Mouse (Mus musculus): ENCODE measurements around the gene Dvl2.
"Not testable (repeated sequence)": the region's sequence is repeated elsewhere in the genome, so short reads cannot be mapped to it uniquely, and the experiment has no call there.

The Dvl2 gene

DNA sequence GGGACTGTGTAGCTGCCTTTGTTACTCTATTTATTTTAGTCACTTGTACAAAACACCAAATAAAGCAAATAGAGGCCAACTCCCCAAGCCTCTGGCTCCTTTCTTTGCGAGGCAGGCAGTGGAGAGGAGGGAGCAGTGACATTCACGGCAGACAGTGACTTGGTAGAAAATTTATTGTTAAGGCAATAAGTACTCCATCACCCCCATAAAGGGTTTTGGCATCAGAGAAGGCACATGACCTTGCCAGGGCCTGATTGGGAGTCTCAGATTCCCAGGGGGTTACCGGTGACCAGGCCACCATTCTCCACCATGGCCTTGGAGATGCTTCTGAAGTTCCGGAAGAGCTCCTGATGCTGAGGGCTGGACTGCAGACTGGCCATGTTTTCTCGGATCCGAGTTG is 9.6 kb downstream of the Dvl2 start:
- no peak for DNase-seq (ENCODE audit: low spot score in 2 of 2)

DNA sequence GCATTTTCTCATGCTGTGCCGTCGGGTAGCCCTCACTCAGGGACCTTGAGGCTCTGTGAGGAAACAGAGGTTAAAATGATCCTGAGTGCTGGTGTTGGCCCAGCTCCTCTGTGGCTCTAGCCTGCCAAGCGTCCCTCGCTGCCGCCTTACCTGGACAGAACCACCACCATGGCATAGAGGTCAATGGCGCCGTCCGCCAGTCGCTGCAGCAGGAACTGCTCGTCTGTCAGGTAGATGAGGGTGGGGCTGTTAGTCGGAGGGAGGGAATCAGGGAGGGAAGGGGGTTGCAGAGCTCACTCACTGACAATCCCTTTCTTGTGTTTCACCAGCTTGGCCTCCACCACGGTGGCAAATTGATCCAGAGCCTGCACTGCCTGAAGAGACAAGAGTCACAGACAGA is 10.2 kb downstream of the Dvl2 start:
- DNase-seq (ENCODE audit: low spot score in 2 of 2): no peak

DNA sequence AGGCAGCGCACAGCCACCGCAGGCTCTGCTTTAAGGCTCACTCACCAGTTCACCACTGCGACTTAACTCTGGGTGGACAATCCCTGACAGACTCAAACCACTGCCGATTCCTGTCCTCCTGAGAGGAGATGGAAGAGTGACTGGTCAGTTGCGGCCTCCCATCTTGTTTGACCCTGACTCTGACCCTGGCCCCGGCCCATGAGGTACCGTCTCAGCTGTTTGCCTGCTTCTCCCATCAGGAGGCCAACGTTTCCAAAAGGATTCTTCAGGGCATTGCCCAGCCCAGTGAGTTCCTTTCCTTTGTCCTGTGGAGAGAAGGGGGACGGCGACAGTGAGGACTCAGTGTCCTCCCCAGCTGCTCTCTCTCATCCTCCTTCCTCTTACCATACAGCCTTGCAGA is 10.6 kb downstream of the Dvl2 start:
- no peak for DNase-seq (ENCODE audit: low spot score in 2 of 2)

DNA sequence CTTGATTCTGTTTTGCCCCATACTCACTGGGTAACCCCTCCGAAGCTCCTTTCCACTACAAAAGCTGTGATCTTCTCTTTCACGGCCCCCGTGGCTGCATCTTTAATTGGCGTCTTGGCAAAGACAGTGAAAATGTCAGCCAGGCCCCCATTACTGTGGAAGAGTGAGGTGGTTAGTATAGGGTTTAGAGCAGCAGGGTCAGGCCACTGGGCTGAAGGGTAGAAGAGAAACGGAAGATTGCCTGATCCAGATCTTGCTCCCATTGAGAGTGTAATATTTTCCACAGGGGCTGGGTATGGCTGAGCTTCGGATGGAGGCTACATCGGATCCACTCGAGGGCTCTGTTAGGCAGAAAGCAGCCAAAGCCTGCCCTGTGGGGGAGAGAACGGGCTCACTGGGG is 12.5 kb downstream of the Dvl2 start:
- no peak for DNase-seq (ENCODE audit: low spot score in 2 of 2)

DNA sequence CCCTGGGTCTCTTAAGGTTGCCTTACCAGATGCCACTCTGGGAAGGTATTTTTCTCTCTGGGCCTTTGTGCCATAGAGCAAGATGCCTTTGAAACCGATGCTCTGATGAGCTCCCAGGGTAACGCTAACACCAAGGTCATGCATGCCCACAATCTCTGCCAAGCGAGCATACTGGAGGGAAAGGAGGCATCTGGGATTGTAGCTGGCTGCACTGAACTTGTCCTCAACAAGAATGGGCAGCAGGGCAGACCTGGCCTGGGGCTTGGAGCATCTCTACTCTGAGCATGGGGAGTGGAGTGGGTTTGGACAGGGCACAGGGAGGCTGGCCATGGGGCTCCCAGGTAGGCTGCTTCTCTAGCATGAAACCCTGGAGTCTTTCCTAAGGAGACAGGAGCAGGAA is 13.0 kb downstream of the Dvl2 start:
- DNase-seq (ENCODE audit: low spot score in 2 of 2): no peak

DNA sequence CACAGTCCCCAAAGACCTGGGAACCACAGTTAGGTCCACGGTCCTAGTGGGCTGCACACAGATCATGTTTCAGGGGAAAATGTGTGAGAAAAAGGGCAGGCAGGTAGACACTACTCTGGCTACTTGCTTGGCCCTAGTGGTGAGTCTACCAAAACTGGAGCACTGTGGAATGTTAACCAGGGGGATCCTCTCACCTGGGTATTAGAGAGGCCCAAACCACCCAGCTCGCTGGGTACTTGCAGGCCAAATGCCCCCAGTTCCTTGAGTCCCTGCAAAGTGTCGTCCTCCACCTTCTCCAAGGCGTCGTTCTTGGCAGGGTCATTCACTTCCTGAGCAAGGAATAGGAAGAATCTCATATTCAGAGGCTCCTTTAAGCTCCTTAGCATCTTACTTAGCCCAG is 13.7 kb downstream of the Dvl2 start:
- no peak for DNase-seq (ENCODE audit: low spot score in 2 of 2)

DNA sequence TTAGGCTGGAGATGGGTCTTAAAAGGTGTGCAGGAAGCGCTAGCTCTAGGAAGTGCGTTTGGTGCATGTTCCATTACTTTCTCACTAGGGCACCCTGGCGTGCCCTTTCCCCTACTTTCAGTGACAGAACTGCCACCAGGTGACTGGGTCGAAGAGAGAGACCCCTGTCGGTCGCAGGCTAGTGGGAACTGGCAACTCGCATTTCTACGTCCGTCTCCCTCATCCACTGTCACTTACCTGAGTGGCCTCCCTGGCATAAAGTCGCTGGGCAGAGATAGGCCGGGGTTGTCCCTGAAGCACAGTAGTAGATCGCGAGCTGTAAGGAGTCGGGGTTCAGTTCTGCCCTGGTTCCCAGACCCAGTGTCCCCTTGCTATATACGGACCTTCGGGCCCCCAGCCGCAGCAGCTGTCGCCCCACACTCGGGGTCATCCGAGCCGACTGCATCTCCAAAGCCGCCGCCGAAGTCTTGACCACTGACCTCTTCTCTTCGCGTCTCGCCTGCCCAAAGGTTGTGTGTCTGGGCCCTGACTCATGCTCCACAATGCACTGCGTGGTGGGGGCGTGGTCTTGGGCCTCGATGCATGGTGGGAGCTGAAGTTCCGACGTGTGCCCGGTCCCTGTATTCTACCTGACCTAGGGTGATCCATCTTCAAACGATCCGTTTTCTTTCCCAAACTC is 14.6 kb downstream of the Dvl2 start, which contains the start of gene Acadvl:
Gene Acadvl (minus strand): TSS at position 532 of the 679 bp plus-strand sequence.
- DNase-seq (ENCODE audit: low spot score in 2 of 2): peak; percentile 80 to 81

DNA sequence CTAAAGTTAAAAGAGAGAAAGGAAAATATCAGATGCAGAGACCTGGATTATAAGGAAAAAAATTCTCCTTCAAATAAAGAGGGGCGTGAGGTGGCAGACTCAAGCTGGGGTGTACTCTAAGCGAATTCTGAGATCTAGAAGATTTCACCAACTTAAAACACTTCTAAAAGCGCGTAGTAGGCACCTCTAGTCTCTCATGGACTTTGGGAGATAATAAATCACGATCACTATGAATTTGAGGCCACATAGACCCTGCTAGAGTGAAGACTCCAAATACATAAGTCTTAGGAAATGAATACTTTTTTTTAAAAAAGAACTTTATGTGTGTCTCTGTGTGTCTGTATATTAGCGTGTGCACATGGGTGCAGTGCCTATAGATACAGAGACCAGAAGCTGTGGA is 15.3 kb downstream of the Dvl2 start:
- DNase-seq (ENCODE audit: low spot score in 2 of 2): no peak

DNA sequence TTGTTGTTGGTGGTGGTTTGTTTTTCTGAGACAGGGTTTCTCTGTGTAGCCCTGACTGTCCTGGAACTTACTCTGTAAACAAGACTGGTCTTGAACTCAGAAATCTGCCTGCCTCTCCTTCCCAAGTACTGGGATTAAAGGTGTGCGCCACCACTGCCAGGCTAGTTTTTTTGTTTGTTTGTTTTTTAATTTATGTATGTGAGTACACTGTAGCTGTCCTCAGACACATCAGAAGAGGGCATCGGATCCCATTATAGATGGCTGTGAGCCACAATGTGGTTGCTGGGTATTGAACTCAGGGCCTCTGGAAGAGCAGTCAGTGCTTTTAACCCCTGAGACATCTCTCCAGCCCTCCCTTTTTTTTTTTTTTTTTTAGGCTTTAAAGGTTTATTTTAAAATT is 15.8 kb downstream of the Dvl2 start:
- DNase-seq (ENCODE audit: low spot score in 2 of 2): not testable (repeated sequence)

DNA sequence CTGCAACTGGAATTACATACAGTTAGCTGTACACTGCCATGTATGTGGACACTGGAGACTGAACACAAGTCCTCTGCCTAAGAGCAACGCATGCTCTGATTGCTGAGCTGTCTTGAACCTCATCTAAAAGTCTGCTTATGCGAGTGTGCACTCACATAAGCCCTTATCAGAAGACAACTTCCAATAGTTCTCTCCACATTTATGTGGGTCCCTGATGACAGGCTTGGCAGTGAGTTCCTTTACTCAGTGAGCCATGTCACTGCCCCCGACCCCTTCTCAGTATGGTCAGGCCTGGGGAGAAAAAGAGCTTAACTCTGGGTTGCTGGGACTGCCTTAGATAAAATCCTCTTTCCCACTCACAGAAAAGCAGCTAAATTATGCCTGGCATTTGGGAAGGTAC is 16.3 kb downstream of the Dvl2 start, which contains the start of gene Dlg4:
Gene Dlg4 (plus strand): TSS at position 274 of the 400 bp plus-strand sequence.
- DNase-seq (ENCODE audit: low spot score in 2 of 2): no peak

DNA sequence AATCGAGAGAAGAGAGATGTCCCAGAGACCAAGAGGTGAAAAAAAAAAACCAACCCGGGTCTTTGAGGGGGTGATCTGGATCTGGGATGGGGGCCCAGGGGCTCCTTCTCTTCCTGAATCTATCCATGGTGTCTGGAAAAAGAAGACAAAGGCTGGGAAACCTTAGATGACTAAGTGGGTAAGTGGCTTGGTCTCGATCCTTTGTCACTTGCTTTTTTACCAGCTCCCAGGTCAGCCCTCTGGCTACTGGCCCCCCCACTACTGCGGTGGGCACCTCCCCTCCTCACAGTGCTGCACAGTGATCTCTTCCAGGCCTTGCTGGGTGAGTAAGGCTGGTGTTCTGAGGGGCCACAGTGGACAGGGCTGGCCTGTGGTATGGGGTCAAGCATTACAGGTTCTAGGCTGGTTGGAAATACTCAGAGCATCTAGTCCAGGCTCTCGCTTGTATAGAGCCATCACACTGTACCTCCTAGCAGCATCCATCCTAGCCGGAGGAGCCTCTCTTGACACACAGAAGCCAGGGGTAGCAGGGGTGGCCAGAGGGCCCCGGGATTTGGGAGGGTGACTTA is 16.9 kb downstream of the Dvl2 start:
- no peak for DNase-seq (ENCODE audit: low spot score in 2 of 2)

DNA sequence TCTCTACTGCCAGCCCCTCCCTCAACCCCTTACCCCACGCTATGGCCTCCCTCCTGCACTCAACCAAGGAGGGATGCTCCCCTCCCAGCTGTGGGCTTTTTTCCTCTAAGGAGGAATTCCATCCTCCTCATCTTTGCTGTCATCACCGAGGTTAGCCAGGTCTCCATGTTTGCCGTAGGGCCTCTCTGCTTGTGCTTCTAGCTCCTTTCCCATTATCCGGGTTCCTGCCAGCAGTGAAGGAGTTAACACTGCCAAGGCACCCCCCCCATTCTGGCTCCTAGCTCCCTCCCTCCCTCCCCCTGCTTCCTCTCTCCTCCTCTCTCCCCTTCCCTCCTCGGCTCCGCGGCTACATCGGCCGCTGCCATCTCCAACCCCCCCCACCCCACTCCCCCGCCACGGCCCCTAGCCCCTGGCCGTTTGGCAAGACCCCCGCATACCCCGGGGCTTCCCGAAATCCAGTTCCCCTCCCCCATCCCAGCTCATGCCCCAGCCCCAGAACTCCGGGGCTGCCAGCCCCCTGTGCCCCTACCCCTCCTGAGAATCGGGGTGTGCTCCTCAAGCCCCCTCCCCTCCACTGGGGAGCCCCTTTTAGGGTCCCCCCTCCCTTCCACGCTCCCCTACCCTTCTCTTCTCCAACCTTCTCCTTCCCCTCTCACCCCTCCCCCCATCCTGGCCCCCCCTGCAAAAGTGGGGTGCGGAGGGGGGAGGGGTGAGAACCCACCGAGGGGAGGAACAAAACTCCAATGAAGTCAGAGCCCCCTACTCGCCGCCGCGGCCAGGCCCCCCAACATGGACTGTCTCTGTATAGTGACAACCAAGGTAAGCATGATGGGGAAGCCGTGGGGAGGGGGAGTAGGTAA is 18.0 kb downstream of the Dvl2 start:
- peak in 1 of 2 experiments; percentile 74 for DNase-seq (ENCODE audit: low spot score in 2 of 2)

DNA sequence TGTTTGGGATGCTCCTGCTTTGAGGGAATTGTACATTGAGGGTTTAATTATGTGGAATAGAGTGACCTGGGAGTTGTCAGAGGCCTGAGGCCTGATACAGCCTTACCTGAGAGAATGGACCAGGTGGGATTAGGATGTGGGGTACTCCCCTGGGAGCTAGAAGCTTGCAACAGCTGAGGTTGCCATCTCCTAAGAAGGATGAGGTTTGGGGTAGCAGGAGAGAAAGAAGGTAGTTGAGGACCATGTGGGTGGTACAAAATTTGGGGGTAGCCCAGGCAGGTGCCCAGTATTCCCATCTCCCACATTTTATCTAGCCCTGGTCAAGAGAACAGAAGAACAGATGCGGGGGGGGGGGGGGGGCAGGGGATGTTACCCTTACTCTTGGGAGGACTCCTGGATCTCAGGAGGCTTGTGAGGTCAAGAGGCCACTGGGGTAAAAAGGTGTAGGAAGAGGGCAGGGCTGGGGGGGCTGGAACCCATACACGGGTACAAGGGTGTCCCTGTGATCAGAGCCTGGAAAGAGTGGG is 19.2 kb downstream of the Dvl2 start:
- no peak for DNase-seq (ENCODE audit: low spot score in 2 of 2)

DNA sequence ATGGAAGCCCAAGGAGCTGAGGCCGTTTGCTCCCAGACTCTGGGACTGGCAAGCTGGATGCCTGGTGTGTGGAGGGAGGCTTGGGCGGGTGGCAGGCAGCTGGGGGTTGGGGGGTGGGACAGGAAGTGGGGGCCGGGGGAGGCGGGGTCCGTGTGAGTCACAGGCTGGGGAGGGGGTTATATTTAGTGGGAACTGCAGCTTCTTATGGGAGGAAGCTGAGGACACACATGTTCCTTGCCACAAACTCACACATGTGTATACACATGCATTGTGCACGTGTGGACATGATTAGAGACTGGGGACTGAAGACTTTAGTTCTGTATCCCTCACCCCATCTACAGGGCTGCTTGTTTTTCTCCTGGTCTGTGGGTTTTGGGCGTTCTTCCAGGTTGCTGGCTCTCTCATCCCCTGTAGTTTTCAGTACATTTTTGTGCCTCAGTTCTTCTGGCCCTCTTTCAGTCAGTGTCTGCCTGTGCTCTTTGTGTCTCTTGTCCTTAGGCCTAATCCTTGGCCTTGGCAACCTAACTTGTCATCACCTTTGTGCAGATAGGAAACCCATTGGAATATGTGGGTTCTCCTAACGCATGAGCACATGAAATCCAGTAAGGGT is 19.7 kb downstream of the Dvl2 start:
- no peak for DNase-seq (ENCODE audit: low spot score in 2 of 2)

DNA sequence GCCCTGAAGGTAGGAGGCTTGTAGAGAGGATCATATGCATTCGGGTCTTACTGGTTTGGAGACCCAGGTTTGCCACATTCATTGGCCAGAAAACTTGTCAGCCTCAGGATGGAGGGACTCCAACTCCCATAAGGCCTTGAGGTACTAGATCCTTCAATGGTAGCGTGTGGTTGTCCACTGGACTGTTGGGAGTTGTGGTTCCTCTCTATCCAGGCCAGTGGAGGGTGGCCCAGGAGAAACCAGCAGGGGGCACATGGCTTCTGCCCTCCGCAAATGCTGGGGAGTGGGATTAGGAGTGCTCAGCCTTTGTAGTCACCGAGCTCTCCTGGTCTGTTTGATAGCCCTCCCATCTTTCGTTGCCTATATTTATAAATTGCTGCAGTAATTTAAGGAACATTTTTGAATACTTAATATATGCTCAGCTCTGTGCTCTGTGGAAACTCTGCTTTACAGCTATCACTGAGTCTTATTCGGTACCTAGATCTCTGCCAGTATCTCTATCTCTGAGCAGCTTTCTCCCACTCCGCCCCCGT is 20.4 kb downstream of the Dvl2 start:
- DNase-seq (ENCODE audit: low spot score in 2 of 2): peak in 1 of 2 experiments; percentile 77

DNA sequence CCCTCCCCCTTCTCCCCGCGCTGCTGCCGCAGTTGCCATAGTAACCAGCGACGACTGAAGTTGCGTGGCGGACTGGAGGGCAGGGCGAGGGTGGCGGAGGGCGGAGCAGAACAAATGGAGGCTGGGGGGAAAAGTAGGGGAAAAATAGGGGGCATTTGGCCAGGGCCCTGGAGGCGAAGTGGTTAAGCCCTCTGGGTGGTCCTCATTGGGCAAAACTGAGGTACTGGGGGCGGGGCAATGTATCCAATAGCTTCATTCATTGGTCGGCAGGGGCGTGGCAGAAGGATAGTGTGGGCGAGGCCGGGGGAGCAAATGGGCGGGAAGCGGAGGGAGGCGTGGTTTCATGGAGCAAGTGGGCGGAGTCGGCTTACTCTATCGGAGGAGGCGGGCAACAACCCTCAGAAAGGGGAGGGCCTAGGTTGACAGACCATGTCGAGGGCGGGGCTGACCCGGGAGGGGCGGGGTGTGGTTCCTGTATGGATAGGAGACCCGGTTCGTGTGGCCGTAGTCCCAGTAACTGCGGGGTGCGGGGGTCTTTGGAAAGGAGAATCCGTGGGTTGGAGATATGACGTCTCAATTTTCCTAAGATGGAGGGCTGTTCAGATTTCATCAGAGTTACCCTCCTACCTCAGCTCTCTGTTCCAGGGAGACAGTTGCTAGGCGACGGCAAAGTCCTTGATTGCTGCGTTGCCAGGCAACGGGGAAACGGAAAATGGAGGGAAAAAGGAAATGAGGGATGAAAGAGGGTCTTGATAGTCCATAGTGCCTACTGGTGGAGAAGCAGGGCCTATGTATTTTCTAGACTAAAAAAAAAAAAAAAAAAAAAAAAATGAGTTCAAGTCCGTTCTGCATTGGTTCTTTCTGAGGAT is 21.1 kb downstream of the Dvl2 start:
- DNase-seq (ENCODE audit: low spot score in 2 of 2): peak; percentile 98

DNA sequence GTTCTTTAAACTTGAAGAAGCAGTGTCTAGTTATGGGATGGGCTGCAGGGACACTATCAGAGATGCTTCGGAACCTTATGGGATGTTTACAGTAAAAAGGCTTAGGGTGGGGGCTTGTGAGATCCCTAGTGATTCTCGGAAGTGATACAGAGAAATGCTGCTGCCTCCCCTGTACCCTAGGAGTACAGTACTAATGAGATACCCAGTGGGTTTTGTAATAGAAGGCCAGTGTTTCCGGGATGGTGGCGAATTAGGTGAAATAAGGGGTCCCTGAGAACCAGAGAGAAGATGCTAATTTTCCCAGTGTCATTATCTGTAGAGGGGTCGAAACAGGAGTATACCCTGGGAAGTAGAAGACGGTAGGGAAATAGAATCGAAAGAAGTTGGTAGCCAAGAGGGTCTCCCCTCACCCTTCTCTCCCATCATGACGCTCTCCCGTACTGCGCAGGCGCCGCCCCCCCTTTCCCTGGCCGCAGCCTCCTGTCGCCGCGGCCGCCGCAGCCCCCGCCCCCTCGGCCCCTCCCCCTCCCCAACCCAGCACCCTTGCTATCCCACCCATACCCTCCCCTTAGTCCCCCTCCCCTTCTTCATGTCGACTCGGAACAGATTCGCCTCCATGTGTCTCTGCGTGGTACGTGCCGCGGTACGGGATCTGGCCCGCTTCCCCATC is 23.2 kb downstream of the Dvl2 start:
- peak in 1 of 2 experiments; percentile 66 for DNase-seq (ENCODE audit: low spot score in 2 of 2)

DNA sequence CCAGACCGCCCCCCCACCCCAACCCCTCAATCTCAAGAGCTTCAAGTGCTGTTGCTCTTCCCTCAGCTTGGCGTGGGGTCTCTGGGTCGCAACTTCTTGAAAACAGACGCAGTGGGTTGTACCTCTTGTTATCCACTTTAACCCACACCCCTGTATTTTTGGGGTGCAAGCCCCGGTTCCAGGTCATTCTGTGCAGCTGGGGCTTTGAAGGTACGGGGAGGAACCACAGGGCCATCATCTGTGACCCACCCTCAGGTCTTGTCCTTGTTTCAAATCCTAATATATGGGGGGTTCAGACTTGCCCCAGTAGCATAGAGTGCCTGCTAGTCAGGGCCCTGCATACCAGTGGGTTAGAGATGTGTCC is 23.7 kb downstream of the Dvl2 start:
- no peak for DNase-seq (ENCODE audit: low spot score in 2 of 2)

DNA sequence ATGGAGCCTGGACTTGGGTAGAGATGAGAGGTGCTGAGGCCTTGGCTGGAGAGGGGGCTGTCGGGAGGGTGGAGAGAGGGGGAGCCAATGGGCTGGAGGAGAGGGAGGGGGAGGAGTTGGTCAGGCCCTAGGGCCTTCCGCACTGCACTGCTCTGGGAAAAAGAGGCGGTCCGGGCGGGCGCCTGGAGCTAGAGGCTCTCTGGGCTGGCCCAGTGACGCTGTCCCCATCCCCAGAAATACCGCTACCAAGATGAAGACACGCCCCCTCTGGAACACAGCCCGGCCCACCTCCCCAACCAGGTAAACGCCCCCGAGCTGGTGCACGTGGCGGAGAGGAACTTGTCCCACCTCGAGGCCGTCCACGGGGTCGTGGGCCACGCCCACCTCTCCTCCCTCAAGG is 26.3 kb downstream of the Dvl2 start:
- peak in 1 of 2 experiments; percentile 42 for DNase-seq (ENCODE audit: low spot score in 2 of 2)

DNA sequence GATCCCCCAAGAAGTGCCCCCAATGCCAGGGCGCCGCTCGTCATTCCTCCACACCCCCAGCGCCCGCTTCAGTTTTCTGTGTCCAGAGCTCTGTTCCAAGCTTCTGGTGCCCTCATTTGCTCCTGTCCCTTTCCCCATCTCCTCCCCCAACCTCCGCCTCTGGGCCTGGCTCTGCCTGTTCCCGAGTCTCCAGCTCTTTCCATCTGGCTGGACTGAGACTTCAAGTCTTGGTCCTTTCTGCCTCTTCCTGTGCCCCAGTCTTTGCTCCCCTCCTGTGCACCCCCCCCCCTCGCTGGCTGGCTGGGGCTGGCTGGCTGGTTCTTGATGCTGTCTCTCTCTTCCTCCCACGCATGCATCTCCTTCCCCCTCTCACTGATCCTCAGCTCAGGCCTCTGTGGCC is 27.0 kb downstream of the Dvl2 start:
- DNase-seq (ENCODE audit: low spot score in 2 of 2): no peak

Data from cerebellum, postnatal 4 days (tissue).